Mouse (Mus musculus) brown adipose tissue, adult 24 weeks (tissue): ENCODE data around the gene Best3. TPM values are rescaled to one million over a fixed set of nuclear protein-coding genes. Genes with fewer than 3 reads are reported as not detected.
A peak's percentile ranks its signal among the peaks of the same experiment; 100 is the strongest.

Experiments used
- H3K27ac ChIP-seq: fragments of 200-500 bp; replicated peaks from 2 replicates; pipeline ENCODE4 v1.5.1; 2012; ENCODE audit warnings: low read depth, mild to moderate bottlenecking, low read length
- H3K4me1 ChIP-seq: fragments of 200-500 bp; 2 replicates; pipeline ENCODE4 v1.6.1; 2012; ENCODE audit warnings: low read length, mixed read lengths; ENCODE audit not compliant: control insufficient read depth, insufficient read depth, insufficient read length
- H3K4me3 ChIP-seq: fragments of 200-500 bp; 2 replicates; pipeline ENCODE4 v1.5.1; 2012; ENCODE audit warnings: low read depth, mild to moderate bottlenecking, low read length, moderate library complexity; ENCODE audit not compliant: insufficient read depth
- polyA plus RNA-seq: library from polyadenylated mRNA; stranded (reverse); fragments of >200 nt; gene quantifications from 2 replicates; pipeline ENCODE4 v1.2.4, GENCODE M21; 2012; ENCODE audit not compliant: missing spikeins, insufficient read depth, insufficient read length

The Best3 gene
- not detected in 2 replicates for polyA plus RNA-seq

GRCm38 (mm10) chr10:116986264-116987082 lies at the start of gene Best3:
Gene Best3, plus strand, starts transcription at chr10:116986314.
- Histone ChIP-seq H3K4me3 (peak within 1 kb of the TSS; percentile 30; the same call in 1 of the 2 replicates), H3K27ac (no peak within 1 kb of the TSS), H3K4me1 (no peaks in the 10 kb centered on the region)

GRCm38 (mm10) chr10:116943025-116943424 lies 43.1 kb upstream of the Best3 start:
- Histone ChIP-seq H3K4me1 (peaks cover 3% of the 10 kb centered on the region; the same call in 1 of the 2 replicates), H3K4me3 (no peak overlapping the region), H3K27ac (no peak overlapping the region)

GRCm38 (mm10) chr10:116944144-116944543 lies 42.0 kb upstream of the Best3 start:
- Histone ChIP-seq H3K27ac (peak overlapping the region; percentile 33; the same call in 1 of the 2 replicates), H3K4me3 (no peak overlapping the region), H3K4me1 (peaks cover 3% of the 10 kb centered on the region; the same call in 1 of the 2 replicates)

- Histone ChIP-seq H3K27ac (peak overlapping the region; percentile 90), H3K4me3 (no peak overlapping the region), H3K4me1 (peaks cover 3% of the 10 kb centered on the region; the same call in 1 of the 2 replicates)
Measured at GRCm38 (mm10) chr10:116944940-116945339, 41.2 kb upstream of the Best3 start.

GRCm38 (mm10) chr10:116948414-116948813 lies 37.7 kb upstream of the Best3 start:
- Histone ChIP-seq H3K4me3 (no peak overlapping the region), H3K4me1 (peaks cover 3% of the 10 kb centered on the region; the same call in 1 of the 2 replicates), H3K27ac (no peak overlapping the region)

- H3K4me3 ChIP-seq = peak overlapping the region; percentile 88
- peak overlapping the region; percentile 64 for H3K27ac ChIP-seq
- H3K4me1 ChIP-seq = peaks cover 3% of the 10 kb centered on the region; the same call in 1 of the 2 replicates
Measured at GRCm38 (mm10) chr10:116949111-116950008, 36.8 kb upstream of the Best3 start.

- H3K27ac ChIP-seq = peak within 1 kb of the TSS; percentile 64
- peaks cover 3% of the 10 kb centered on the region; the same call in 1 of the 2 replicates for H3K4me1 ChIP-seq
- peak within 1 kb of the TSS; percentile 88 for H3K4me3 ChIP-seq
Measured at GRCm38 (mm10) chr10:116950009-116950769, 35.9 kb upstream of the Best3 start, which contains the start of gene Rab3ip. Gene Rab3ip, minus strand, starts transcription at chr10:116950769.

- Histone ChIP-seq H3K4me1 (peaks cover 3% of the 10 kb centered on the region; the same call in 1 of the 2 replicates), H3K4me3 (peak overlapping the region; percentile 46), H3K27ac (peak overlapping the region; percentile 45)
Measured at GRCm38 (mm10) chr10:116950886-116951285, 35.2 kb upstream of the Best3 start.

GRCm38 (mm10) chr10:116955191-116955590 lies 30.9 kb upstream of the Best3 start:
- no peak overlapping the region for H3K27ac ChIP-seq
- no peaks in the 10 kb centered on the region for H3K4me1 ChIP-seq

GRCm38 (mm10) chr10:116956483-116957158 lies 29.5 kb upstream of the Best3 start:
- no peak overlapping the region for H3K27ac ChIP-seq
- no peak overlapping the region for H3K4me3 ChIP-seq

More at GRCm38 (mm10) chr10:116955191-116955590, 30.9 kb upstream of the Best3 start:
- H3K4me3 ChIP-seq = no peak overlapping the region

GRCm38 (mm10) chr10:116957867-116958551 lies 28.1 kb upstream of the Best3 start:
- H3K4me1 ChIP-seq = no peaks in the 10 kb centered on the region
- H3K4me3 ChIP-seq = no peak overlapping the region
- no peak overlapping the region for H3K27ac ChIP-seq

More at GRCm38 (mm10) chr10:116956483-116957158, 29.5 kb upstream of the Best3 start:
- no peaks in the 10 kb centered on the region for H3K4me1 ChIP-seq

GRCm38 (mm10) chr10:116962152-116962551 lies 24.0 kb upstream of the Best3 start:
- no peaks in the 10 kb centered on the region for H3K4me1 ChIP-seq
- no peak overlapping the region for H3K27ac ChIP-seq
- H3K4me3 ChIP-seq = no peak overlapping the region

GRCm38 (mm10) chr10:116962803-116963202 lies 23.3 kb upstream of the Best3 start:
- Histone ChIP-seq H3K4me1 (no peaks in the 10 kb centered on the region), H3K4me3 (no peak overlapping the region), H3K27ac (no peak overlapping the region)
